Mouse (Mus musculus): ENCODE measurements around the gene Kcnma1.

The Kcnma1 gene

GRCm38 (mm10) chr14:23785921-23786686 lies 228.2 kb downstream of the Kcnma1 start:
- intact Hi-C loops (cut with DNase I): no loop called here

GRCm38 (mm10) chr14:23782845-23783609 lies 231.3 kb downstream of the Kcnma1 start:
- intact Hi-C loops (cut with DNase I): no loop called here

- intact Hi-C loops (cut with DNase I): no loop called here
Observed at GRCm38 (mm10) chr14:23774542-23774941, 239.7 kb downstream of the Kcnma1 start.

DNA sequence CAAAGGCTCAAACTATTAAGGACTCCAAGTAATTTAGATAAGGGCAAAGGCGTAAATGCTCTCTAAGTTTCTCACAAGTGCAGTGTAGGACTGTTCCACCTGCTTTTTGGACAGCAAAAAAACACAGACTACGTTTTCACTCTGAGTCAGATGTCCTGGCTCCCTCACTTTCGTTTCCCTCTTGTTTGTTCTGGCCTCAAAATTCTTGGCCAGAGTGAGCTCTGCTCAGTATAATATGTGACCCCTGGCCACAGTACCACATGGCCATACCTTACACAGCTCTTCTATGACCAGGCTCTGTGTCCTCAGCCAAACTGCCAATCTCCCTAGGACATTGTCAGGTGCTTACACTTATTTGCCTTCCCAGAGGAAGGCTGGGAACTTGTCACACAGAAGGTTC lies 241.6 kb downstream of the Kcnma1 start:
- intact Hi-C loops (cut with DNase I): no loop called here

GRCm38 (mm10) chr14:23771794-23772193 lies 242.5 kb downstream of the Kcnma1 start:
- intact Hi-C loops (cut with DNase I): no loop called here

DNA sequence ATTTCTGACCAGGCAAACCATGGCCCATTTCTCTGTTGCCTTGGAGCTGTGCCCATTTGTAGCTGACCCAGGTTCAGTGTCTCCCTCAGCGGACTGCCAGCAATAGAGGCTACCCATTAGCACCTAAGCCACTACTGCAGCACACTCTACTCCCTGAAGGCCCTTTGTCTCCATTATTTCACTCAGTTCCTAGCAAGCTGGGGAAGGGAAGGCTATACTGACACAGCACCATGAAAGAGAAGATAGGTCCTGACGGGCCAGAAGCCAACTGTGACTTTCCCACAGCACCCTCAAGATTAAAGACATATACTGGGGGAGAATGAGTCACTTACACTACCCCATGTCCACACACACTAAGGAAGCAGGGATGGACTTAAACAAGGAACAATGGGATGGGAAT lies 251.8 kb downstream of the Kcnma1 start:
- intact Hi-C loops (cut with DNase I): no loop called here

DNA sequence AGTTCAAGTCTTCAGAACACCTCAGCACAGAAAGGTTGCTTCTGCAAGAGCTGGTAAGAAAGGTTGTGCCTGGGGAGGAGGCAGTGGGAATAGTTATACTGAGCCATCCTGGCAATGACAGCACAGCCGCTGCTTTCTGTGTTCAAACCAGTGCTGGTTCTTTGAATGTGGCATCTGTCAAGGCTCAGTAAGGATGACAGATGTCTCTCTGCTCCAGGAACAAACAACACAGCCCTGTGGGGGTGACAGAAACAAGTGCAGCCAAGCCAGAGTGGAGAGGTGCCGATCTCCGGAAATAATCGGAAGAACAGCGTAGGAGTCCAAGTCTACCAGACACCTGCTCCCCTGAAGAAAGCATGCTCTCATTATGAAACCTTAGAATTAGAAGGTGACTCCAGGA lies 254.7 kb downstream of the Kcnma1 start:
- intact Hi-C loops (cut with DNase I): no loop called here

DNA sequence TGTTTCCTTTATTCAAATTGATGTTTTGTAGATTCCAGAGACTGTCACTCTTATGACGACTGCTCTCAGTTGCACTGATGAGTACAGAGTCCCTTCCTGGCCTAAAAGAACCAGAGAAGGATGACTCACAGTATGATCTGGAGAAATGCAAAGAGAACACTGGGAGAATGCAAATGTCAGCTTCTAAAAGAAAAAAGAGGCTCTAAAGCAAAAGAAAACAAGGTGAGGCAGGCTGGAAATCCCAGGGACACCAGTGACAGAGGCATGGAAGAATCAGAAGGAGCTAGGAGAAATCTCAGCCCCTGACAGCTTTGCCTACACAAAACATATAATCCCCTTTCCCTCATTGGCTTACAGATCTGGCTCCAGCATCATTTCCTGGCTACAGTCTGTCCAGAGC lies 255.9 kb downstream of the Kcnma1 start:
- intact Hi-C loops (cut with DNase I): no loop called here

- intact Hi-C loops (cut with DNase I): no loop called here
Observed at GRCm38 (mm10) chr14:23748011-23748410, 266.3 kb downstream of the Kcnma1 start.

DNA sequence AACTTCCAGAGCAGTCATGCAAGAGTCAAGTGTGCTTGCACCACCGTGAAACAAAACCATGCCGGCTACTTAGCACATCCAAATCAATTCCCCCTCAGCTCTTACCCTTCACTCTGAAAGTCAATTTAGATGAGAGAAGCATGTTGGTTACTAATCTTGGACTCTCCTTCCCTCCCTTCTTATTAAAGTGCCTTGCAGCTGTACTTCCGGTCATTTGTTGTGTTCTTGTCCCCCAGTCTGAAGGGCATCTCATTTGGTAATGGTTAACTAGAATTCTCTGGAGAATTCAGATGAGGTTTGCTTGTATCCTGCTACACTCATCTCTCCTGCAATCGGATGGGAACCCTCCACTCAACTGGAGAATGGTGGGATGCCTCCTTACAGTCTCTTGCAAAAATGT lies 267.3 kb downstream of the Kcnma1 start:
- intact Hi-C loops (cut with DNase I): no loop called here

DNA sequence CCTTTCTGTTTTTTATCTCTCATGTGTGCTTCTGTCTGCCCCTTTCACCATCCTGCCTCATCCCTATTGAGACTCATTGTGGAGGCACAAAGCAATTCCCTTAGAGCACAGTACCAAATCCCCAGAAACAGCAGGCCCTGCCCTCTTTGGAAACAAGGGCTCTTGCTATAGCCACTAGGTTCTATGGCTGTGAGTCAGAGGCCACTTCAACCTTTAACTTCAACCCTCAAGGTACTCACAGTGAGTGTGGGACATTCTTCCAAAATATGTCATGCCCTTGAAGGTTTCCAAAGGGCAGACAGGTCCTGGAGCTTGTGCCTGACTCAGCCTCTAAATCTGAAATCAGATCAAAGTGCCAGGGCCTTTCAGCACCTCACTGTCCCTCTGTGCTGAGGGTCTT lies 272.8 kb downstream of the Kcnma1 start:
- intact Hi-C loops (cut with DNase I): no loop called here

- intact Hi-C loops (cut with DNase I): no loop called here
Observed at GRCm38 (mm10) chr14:23734200-23734599, 280.1 kb downstream of the Kcnma1 start.

- intact Hi-C loops (cut with DNase I): no loop called here
Observed at GRCm38 (mm10) chr14:23729377-23729776, 284.9 kb downstream of the Kcnma1 start.

DNA sequence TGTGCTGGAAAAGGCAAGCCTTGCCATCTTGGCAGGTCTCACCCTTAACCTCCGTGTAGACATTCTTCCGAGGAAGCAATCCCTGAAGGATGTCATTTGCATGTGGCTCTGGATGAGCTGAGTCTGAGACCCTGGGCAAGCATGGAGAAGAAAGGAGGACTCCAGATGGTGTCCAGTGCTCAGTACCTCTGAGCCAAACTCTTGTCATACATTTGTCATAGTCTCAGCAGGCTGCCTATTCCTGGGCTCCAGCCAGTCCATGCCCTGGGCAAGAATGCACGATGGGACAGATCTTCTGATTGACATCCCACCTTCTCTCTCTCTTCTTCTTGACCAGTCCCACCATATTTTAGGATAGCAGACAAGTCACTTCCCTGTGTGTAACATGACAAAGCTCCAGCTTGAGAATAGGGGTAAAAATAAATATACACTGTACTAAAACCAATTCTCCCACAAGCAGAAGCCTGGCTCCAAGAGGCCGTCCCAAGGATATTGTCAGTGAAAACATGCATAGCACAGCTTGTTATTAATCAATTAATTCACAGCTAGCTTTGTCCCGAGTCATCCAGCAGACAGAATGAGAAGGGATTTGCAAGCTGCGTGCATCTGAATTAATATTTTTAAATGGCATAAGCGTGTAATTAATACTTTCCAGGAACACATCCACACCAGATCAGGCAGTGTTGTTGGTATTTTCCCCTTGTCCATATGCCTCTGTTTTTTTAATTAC lies 290.4 kb downstream of the Kcnma1 start:
- intact Hi-C loops (cut with DNase I): no loop called here

DNA sequence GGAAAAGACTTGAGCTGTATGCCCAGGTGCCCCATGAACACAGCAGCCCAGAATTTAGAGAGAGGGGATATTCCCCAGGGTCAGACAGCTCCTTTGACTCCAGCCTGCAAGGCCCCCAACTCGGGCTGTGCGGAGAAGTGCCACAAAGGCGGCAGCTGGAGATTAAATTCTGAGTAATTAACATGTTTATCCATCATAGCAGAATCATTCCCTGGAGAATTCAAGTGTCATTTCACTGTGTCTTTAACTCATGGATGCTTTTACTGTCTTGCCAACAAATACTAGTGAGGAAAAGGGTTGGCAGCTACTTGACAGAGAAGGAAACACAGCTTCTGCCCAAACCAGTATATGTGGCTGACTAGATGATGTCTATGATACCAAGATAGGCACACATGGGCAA lies 295.0 kb downstream of the Kcnma1 start:
- intact Hi-C loops (cut with DNase I): no loop called here

DNA sequence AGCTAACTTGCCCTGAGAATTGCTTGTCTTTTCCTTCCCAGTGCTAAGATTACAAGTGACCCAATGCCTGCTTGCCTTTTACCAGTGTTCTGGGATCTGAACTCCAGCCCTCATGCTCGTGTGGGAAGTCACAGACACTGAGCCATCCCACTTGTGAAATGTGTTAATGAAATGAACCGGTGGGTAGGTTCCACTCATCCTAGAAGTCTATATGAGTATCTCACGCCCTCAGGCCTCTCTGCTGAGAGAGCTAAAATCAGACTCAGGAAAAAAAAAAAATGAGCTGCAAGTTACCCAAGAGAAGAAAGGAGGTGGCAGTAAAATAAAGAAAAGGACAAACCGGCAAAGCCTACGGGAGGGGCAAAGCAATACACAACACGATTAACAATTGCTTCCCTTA lies 295.6 kb downstream of the Kcnma1 start:
- intact Hi-C loops (cut with DNase I): no loop called here

- intact Hi-C loops (cut with DNase I): no loop called here
Observed at GRCm38 (mm10) chr14:23714396-23715131, 299.7 kb downstream of the Kcnma1 start.

GRCm38 (mm10) chr14:23712891-23713290 lies 301.4 kb downstream of the Kcnma1 start:
- intact Hi-C loops (cut with DNase I): no loop called here

- intact Hi-C loops (cut with DNase I): no loop called here
Observed at GRCm38 (mm10) chr14:23710954-23711353, 303.3 kb downstream of the Kcnma1 start.

DNA sequence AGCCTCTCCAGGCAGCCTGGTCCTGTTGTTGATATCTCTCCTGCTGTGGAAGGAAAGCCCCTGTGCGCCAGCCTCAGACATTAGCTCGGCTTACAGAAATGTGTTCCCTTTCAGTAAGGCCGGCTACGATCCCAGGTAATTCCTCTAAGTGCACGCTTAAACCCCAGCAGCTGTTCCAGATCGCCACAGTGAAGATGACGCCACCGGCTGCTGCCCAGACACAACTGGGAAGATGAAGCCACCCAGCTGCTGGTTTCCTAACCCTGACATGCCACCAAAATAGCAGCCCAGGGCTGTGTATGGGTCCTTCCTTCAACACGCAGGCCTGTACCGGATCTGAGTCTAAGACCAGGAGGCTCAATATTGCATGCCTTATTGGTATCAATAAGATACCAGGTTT lies 307.5 kb downstream of the Kcnma1 start:
- intact Hi-C loops (cut with DNase I): no loop called here

GRCm38 (mm10) chr14:23705647-23706046 lies 308.6 kb downstream of the Kcnma1 start:
- intact Hi-C loops (cut with DNase I): no loop called here

Measured in adrenal gland (tissue).